In the genomic region with DNA sequence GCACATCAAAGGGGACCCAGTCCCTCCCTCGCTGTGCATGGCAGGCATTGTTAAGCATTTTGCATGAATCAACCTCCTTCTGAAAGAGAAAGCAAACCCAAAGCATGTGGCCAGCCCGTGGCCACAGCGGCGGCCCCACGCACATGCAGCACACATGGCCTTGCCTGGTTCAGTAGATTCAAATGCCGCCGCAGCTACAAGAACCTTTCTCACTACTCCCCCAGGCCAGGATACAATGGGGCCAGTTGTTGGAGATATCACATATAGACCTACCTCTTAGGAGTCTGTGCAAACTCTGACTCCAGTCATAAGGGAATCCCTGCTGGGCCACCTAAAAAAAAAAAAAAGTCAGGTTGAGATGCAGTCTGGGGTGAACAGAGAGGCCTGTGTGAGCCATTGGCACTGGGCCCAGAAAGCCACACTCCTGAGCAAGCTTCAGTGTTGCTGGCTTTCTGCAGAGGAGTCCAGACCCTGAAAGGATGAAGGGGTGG, we compare ENCODE assay signal across 12 mouse cellular contexts.
DNase-seq lines count a peak whose midpoint lies in the region; ATAC-seq lines count a peak whose summit lies in the region.
"Had no signal": no experiment of that assay in that cellular context is flagged by ENCODE, and none has a peak within 500 bp of the region (broad histone marks: within the 10 kb centered on the region; RNA-seq: fewer than 3 reads in every experiment).

No protein-coding gene starts in this region.

- intact Hi-C loops in heart, postnatal 36 days (cut with DNase I) = no loop called here

- DNase-seq in heart, postnatal 36 days = no peak
- DNase-seq in right cerebral cortex, postnatal 14 days = peak; percentile 33
- no peak for DNase-seq in right cerebral cortex, postnatal 36 days (ENCODE audit: low spot score in 2 of 2)
- DNase-seq in embryonic facial prominence, embryonic 10.5 days (ENCODE audit: low spot score) = peak; percentile 28
- peak; percentile 30 for DNase-seq in testis, postnatal 14 days (ENCODE audit: low spot score)
- DNase-seq in ovary, postnatal 10 days (ENCODE audit: low spot score) = no peak
- DNase-seq in adipocyte (ENCODE audit: low spot score) = no peak
- DNase-seq: gastrocnemius, postnatal 10 days; heart, postnatal 14 days; kidney, adult 8-10 months had no signal

- 75% methylated on average over 7 of the region's 7 CpGs for WGBS in heart, embryonic 14.5 days
- WGBS in embryonic facial prominence, embryonic 10.5 days = 59% methylated on average over 7 of the region's 7 CpGs

- no peak overlapping the region for H3K4me3 ChIP-seq in heart, embryonic 14.5 days (ENCODE audit: control insufficient read depth in 1 of 2, insufficient read depth in 1 of 2, low read depth in 1 of 2, low read length in 2 of 2)
- no peak overlapping the region for H3K4me3 ChIP-seq in embryonic facial prominence, embryonic 10.5 days

- no peak overlapping the region for H3K27ac ChIP-seq in heart, embryonic 14.5 days (replicated peaks in 1 of 2; ENCODE audit: control insufficient read depth in 1 of 2, insufficient read depth in 1 of 2, low read depth in 2 of 2, low read length in 2 of 2)
- no peak overlapping the region; the same call in 1 of the 2 replicates for H3K27ac ChIP-seq in embryonic facial prominence, embryonic 10.5 days (replicated peaks)
- H3K27ac ChIP-seq: liver, embryonic 14.5 days had no signal

- H3K4me2 ChIP-seq in heart, embryonic 14.5 days (ENCODE audit: low read length) = no peak overlapping the region

- H3K4me1 ChIP-seq in heart, embryonic 14.5 days (ENCODE audit: control insufficient read depth in 2 of 2, insufficient read depth in 2 of 2, low read length in 2 of 2) = peaks cover 14 to 18% of the 10 kb centered on the region in 2 experiments
- peaks cover 5% of the 10 kb centered on the region; the same call in 1 of the 2 replicates for H3K4me1 ChIP-seq in embryonic facial prominence, embryonic 10.5 days

- H3K27me3 ChIP-seq in heart, embryonic 14.5 days (ENCODE audit: control insufficient read depth, insufficient read depth, low read length) = no peaks in the 10 kb centered on the region
- 0 out of 2 replicates have a peak, but pooled peaks cover 13% of the 10 kb centered on the region for H3K27me3 ChIP-seq in embryonic facial prominence, embryonic 10.5 days (replicated peaks; ENCODE audit: low read depth, poor library complexity, severe bottlenecking)

- ATAC-seq in heart, embryonic 14.5 days (ENCODE audit: insufficient number of reproducible peaks, insufficient read depth, low FRiP score, low read depth) = peak; percentile 31; the same call in 1 of the 2 replicates

- no peaks in the 10 kb centered on the region for H3K36me3 ChIP-seq in heart, embryonic 14.5 days (ENCODE audit: control insufficient read depth, insufficient read depth, low read length)
- no peaks in the 10 kb centered on the region for H3K36me3 ChIP-seq in embryonic facial prominence, embryonic 10.5 days (replicated peaks)

- no peaks in the 10 kb centered on the region for H3K9me3 ChIP-seq in heart, embryonic 14.5 days (ENCODE audit: control insufficient read depth, low read length)
- H3K9me3 ChIP-seq in embryonic facial prominence, embryonic 10.5 days = no peaks in the 10 kb centered on the region

- no peak overlapping the region for H3K9ac ChIP-seq in heart, embryonic 14.5 days (ENCODE audit: low read length)
- H3K9ac ChIP-seq: liver, embryonic 14.5 days had no signal

Comparison
In these comparisons a context has a peak if more than half of its experiments do, and no peak if none do; other contexts are left out.
1. DNase-seq: peak in right cerebral cortex, postnatal 14 days (single experiment), embryonic facial prominence, embryonic 10.5 days (single experiment) and testis, postnatal 14 days (single experiment); none in heart, postnatal 36 days (0 of 2), right cerebral cortex, postnatal 36 days (0 of 2), ovary, postnatal 10 days (single experiment) and adipocyte (single experiment).